Mouse (Mus musculus) CH12.LX (cell line): Measurements from ENCODE around the gene Klrb1b.
"Not testable (repeated sequence)": the region's sequence is repeated elsewhere in the genome, so short reads cannot be mapped to it uniquely, and the experiment has no call there.

Source experiments
- CTCF ChIP-seq, 2 experiments: IDR thresholded peaks in 1 of 2; conservative IDR thresholded peaks in 1 of 2; 2 replicates each; pipeline ENCODE4 v1.5.1; 2011 to 2012; ENCODE audit warnings: low read depth in 2 of 2, low read length in 2 of 2, improper control_type of control experiment in 1 of 2, inconsistent platforms in 1 of 2, mild to moderate bottlenecking in 1 of 2, moderate library complexity in 1 of 2
- NRF1 ChIP-seq: IDR thresholded peaks from 2 replicates; pipeline ENCODE4 v1.6.1; 2014; ENCODE audit warnings: low read depth, mild to moderate bottlenecking, inconsistent platforms, low read length, improper control_type of control experiment, moderate library complexity
- POLR2A ChIP-seq: IDR thresholded peaks from 2 replicates; pipeline ENCODE4 v1.6.1; 2011; ENCODE audit warnings: low read depth, mild to moderate bottlenecking, improper control_type of control experiment, low read length

GRCm38 (mm10) chr6:128840669-128841068 lies 14.5 kb upstream of the Klrb1b start:
- TF ChIP-seq NRF1; POLR2A; CTCF (conservative IDR thresholded peaks at IDR 0.05 in 1 of 2, IDR thresholded peaks at IDR 0.05 in 1 of 2; ENCODE audit: low read depth in 2 of 2, low read length in 2 of 2): not testable (repeated sequence)
